Mouse (Mus musculus) spleen, adult 10 weeks (tissue): ENCODE data around the gene Rnf141. TPM values are rescaled to one million over a fixed set of nuclear protein-coding genes. Genes with fewer than 3 reads are reported as not detected.

Source experiments
- polyA plus RNA-seq: library from polyadenylated mRNA; stranded (reverse); fragments of 350-450 nt; fragmentation: Illumina TruSeq; extraction: RNeasy Lipid Tissue Mini Kit (QIAGEN cat#74804); gene quantifications from one replicate; pipeline ENCODE4 v1.2.3, GENCODE M21; 2015; ENCODE audit warnings: low replicate concordance; ENCODE audit not compliant: insufficient read depth

Gene Rnf141
- 38.1 TPM for polyA plus RNA-seq

GRCm38 (mm10) chr7:110843916-110844874 lies at the start of gene Rnf141:
Gene Rnf141 (minus strand): TSS chr7:110844457.

GRCm38 (mm10) chr7:110862751-110863289 lies 18.6 kb upstream of the Rnf141 start, which contains the start of gene Lyve1:
Gene Lyve1 (minus strand): TSS chr7:110863239.

GRCm38 (mm10) chr7:110768001-110768400 lies 76.3 kb downstream of the Rnf141 start, which contains the start of gene Ampd3:
Gene Ampd3 (plus strand): TSS chr7:110768206.

Other genes with a start within 250 kb of the Rnf141 start
- gene Sbf2, start 229.5 kb downstream of the Rnf141 start, polyA plus RNA-seq = 16.7 TPM
- gene Adm, start 216.8 kb downstream of the Rnf141 start, polyA plus RNA-seq = 4.6 TPM
- gene Ampd3, start 76.3 kb downstream of the Rnf141 start, polyA plus RNA-seq = 20.1 TPM
- 0.95 TPM for gene Lyve1, start 18.8 kb upstream of the Rnf141 start, polyA plus RNA-seq
- 10.2 TPM for gene Mrvi1, start 138.0 kb upstream of the Rnf141 start, polyA plus RNA-seq
- gene Ctr9, start 184.5 kb upstream of the Rnf141 start, polyA plus RNA-seq = 35.3 TPM
- 754 TPM for gene Eif4g2, start 238.6 kb upstream of the Rnf141 start, polyA plus RNA-seq